Mouse (Mus musculus) olfactory bulb, adult 2 months (tissue): ENCODE measurements around the gene Gxylt2. TPM values are rescaled to one million over a fixed set of nuclear protein-coding genes. Genes with fewer than 3 reads are reported as not detected.

Experiments
- H3K27ac ChIP-seq: fragments of 200-500 bp; 2 replicates; pipeline ENCODE4 v1.5.1; 2012; ENCODE audit warnings: low read depth, low read length; ENCODE audit not compliant: insufficient read depth
- H3K4me1 ChIP-seq: fragments of 200-500 bp; 2 replicates; pipeline ENCODE4 v1.6.1; 2012; ENCODE audit warnings: low read length; ENCODE audit not compliant: control insufficient read depth, insufficient read depth
- H3K4me3 ChIP-seq: fragments of 200-500 bp; 2 replicates; pipeline ENCODE4 v1.5.1; 2012; ENCODE audit warnings: mild to moderate bottlenecking, low read depth, low read length, moderate library complexity; ENCODE audit not compliant: insufficient read depth
- CTCF ChIP-seq: fragments of 200-500 bp; IDR thresholded peaks from 2 replicates; pipeline ENCODE4 v1.5.1; 2012; ENCODE audit warnings: low read depth, mild to moderate bottlenecking, low read length, moderate library complexity; ENCODE audit not compliant: insufficient read depth
- POLR2A ChIP-seq: fragments of 200-500 bp; IDR thresholded peaks from 2 replicates; pipeline ENCODE4 v1.6.1; 2012; ENCODE audit warnings: mild to moderate bottlenecking, low read depth, low read length, moderate library complexity; ENCODE audit not compliant: insufficient read depth
- WGBS: fragments of 180-500 bp; shearing (Covaris S2); methylation state at CpG from one replicate; pipeline ENCODE4 v1.1.7; 2018; 5-methylcytosine and 5-hydroxymethylcytosine counted together
- polyA plus RNA-seq: library from polyadenylated mRNA; stranded (reverse); fragments of >200 nt; gene quantifications from 2 replicates; pipeline ENCODE4 v1.2.4, GENCODE M21; 2012; ENCODE audit warnings: low replicate concordance; ENCODE audit not compliant: missing spikeins, insufficient read depth, insufficient read length

Gene Gxylt2
- polyA plus RNA-seq, 1 experiment = not detected

- no peak for TF ChIP-seq POLR2A
- no peak for TF ChIP-seq CTCF
- H3K4me3 ChIP-seq = no peak overlapping the region
These were observed 142.7 kb downstream of the Gxylt2 start for GRCm38 (mm10) chr6:100847264-100847663.

GRCm38 (mm10) chr6:100848682-100849375, 144.3 kb downstream of the Gxylt2 start:
- no peak for TF ChIP-seq POLR2A
- no peak for TF ChIP-seq CTCF
- 80% methylated on average over 9 of the region's 9 CpGs for WGBS
- Histone ChIP-seq H3K4me3 (no peak overlapping the region), H3K4me1 (no peaks in the 10 kb centered on the region), H3K27ac (no peak overlapping the region)

More at GRCm38 (mm10) chr6:100847264-100847663, 142.7 kb downstream of the Gxylt2 start:
- Histone ChIP-seq H3K4me1 (no peaks in the 10 kb centered on the region), H3K27ac (no peak overlapping the region)
- 89% methylated on average over 5 of the region's 5 CpGs for WGBS

GRCm38 (mm10) chr6:100850671-100851081, 146.1 kb downstream of the Gxylt2 start:
- Histone ChIP-seq H3K4me3 (no peak overlapping the region), H3K27ac (no peak overlapping the region), H3K4me1 (no peaks in the 10 kb centered on the region)
- WGBS = 89% methylated on average over 9 of the region's 9 CpGs
- TF ChIP-seq CTCF (no peak), POLR2A (no peak)

GRCm38 (mm10) chr6:100851083-100851482, 146.5 kb downstream of the Gxylt2 start:
- 76% methylated on average over 5 of the region's 5 CpGs for WGBS
- no peaks in the 10 kb centered on the region for H3K4me1 ChIP-seq

More at GRCm38 (mm10) chr6:100851083-100851482, 146.5 kb downstream of the Gxylt2 start:
- Histone ChIP-seq H3K4me3 (no peak overlapping the region), H3K27ac (no peak overlapping the region)
- TF ChIP-seq POLR2A (no peak), CTCF (no peak)

Other genes starting within 250 kb of the Gxylt2 start
- not detected in 2 replicates for gene Shq1, start 33.6 kb upstream of the Gxylt2 start, polyA plus RNA-seq
- gene Ppp4r2, start 128.9 kb downstream of the Gxylt2 start, polyA plus RNA-seq = 172 TPM in 1 of 2 replicates, not detected in the other